ENCODE assay signal across 12 mouse cellular contexts in the genomic region with DNA sequence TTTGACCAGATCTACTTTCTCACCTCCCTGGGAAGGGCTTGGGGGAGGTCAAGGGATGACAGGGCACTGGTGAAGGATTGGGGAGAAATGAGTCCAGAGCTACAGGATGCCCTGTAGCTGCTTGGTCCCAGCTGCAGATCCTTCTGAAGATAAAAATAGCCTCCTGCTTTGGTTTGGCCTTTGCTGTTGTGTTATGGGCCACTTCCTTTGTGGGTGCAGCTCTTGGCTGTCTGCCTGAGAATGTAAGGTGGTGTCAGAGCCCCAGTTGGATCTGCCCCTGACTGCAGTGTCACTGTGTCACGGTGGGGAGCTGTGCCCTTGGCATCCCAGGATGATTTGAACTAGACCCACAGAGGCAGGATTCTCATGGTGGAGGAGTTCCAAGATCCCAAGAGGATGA.
A peak's percentile ranks its signal among the peaks of the same experiment; 100 is the strongest.
DNase-seq lines count a peak whose midpoint lies in the region; ATAC-seq and TF ChIP-seq lines count a peak whose summit lies in the region.
"Had no signal": no experiment of that assay in that cellular context is flagged by ENCODE, and none has a peak within 500 bp of the region (broad histone marks: within the 10 kb centered on the region; RNA-seq: fewer than 3 reads in every experiment).

No protein-coding gene starts in this region.

- H3K4me2 ChIP-seq in intestine, postnatal 0 days (replicated peaks; ENCODE audit: low read depth): no peak overlapping the region
- H3K4me2 ChIP-seq: hindbrain, embryonic 12.5 days; lung, embryonic 15.5 days had no signal

- ATAC-seq in activated CD4-positive, CD25-positive, alpha-beta regulatory T cell, adult 4 months: peak; percentile 57
- ATAC-seq in intestine, postnatal 0 days: no peak
- ATAC-seq: forebrain, embryonic 14.5 days had no signal

- TF ChIP-seq CTCF in intestine, postnatal 0 days (IDR thresholded peaks at IDR 0.05; ENCODE audit: low read depth): no peak

- H3K9me3 ChIP-seq in intestine, postnatal 0 days (ENCODE audit: control insufficient read depth): no peaks in the 10 kb centered on the region
- H3K9me3 ChIP-seq: hindbrain, embryonic 12.5 days; lung, embryonic 15.5 days had no signal

- DNase-seq in layer of hippocampus, adult 9-11 months: peak; percentile 64
- no peak for DNase-seq in layer of hippocampus, adult 11-12 months (ENCODE audit: low spot score)
- peak; percentile 32 for DNase-seq in lung, postnatal 25 days (ENCODE audit: low spot score)
- DNase-seq in thymus, postnatal 25 days: peak; percentile 44
- no peak for DNase-seq in cerebellum, adult 11 months
- DNase-seq: gastrocnemius, postnatal 25 days had no signal

- no peaks in the 10 kb centered on the region for H3K4me1 ChIP-seq in intestine, postnatal 0 days (replicated peaks; ENCODE audit: control insufficient read depth, insufficient read depth, low read length)

- H3K27ac ChIP-seq in intestine, postnatal 0 days (ENCODE audit: low read depth, low read length): no peak overlapping the region
- H3K27ac ChIP-seq: hindbrain, embryonic 12.5 days; lung, embryonic 15.5 days had no signal

- no peaks in the 10 kb centered on the region for H3K27me3 ChIP-seq in intestine, postnatal 0 days (replicated peaks; ENCODE audit: control insufficient read depth, insufficient read depth, low read length)
- H3K27me3 ChIP-seq: lung, embryonic 15.5 days had no signal

- H3K9ac ChIP-seq in intestine, postnatal 0 days (ENCODE audit: low read depth, low read length): no peak overlapping the region
- H3K9ac ChIP-seq: hindbrain, embryonic 12.5 days; lung, embryonic 15.5 days had no signal

- no peak overlapping the region for H3K4me3 ChIP-seq in intestine, postnatal 0 days (ENCODE audit: low read depth, low read length)
- H3K4me3 ChIP-seq: hindbrain, embryonic 12.5 days; lung, embryonic 15.5 days; myocyte had no signal

- H3K36me3 ChIP-seq in intestine, postnatal 0 days (ENCODE audit: control insufficient read depth, insufficient read depth): no peaks in the 10 kb centered on the region
- H3K36me3 ChIP-seq: hindbrain, embryonic 12.5 days; lung, embryonic 15.5 days had no signal

- 71% methylated on average over 1 of the region's 1 CpGs for WGBS in intestine, postnatal 0 days

Comparison
In these comparisons a context has a peak if more than half of its experiments do, and no peak if none do; other contexts are left out.
1. DNase-seq: peak in layer of hippocampus, adult 9-11 months (single experiment), lung, postnatal 25 days (single experiment) and thymus, postnatal 25 days (single experiment); none in layer of hippocampus, adult 11-12 months (single experiment) and cerebellum, adult 11 months (single experiment).